Mouse (Mus musculus) adrenal gland, postnatal 14 days (tissue): ENCODE measurements around the gene Ak7. TPM values are rescaled to one million over a fixed set of nuclear protein-coding genes. Genes with fewer than 3 reads are reported as not detected.

Source experiments
- DNase-seq: peaks from one replicate; pipeline ENCODE4 v3.0.0; 2021; ENCODE audit warnings: mixed read lengths
- total RNA-seq: library from RNA; stranded (reverse); gene quantifications from 2 replicates; pipeline ENCODE4 v1.2.3, GENCODE M21; 2021

The Ak7 gene
- total RNA-seq, 1 experiment from 2014 or later = 0.26 TPM

GRCm38 (mm10) chr12:105789885-105790284 lies 84.1 kb downstream of the Ak7 start:
- no peak for DNase-seq

- DNase-seq = no peak
Observed at GRCm38 (mm10) chr12:105794896-105795295, 89.1 kb downstream of the Ak7 start.

- no peak for DNase-seq
Observed at GRCm38 (mm10) chr12:105798001-105798400, 92.2 kb downstream of the Ak7 start.

DNA sequence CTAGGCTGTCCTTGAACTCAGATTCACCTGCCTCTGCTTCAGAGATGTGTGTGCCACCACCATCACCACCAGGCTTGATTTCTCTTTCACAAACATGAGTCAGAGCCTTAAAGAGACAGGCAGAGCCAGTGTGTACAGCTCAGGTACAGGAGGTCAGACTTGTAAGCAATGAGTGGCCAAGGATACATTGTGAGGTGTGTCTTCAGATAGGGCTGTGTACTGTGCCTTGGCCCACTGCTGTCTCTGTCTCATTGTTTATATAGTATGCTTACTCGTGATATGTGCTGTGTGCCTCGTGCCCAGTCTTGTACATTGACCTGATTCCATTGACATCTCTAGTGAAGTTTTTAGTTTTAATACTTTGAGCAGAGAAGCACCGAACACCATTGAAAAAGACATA lies 100.0 kb downstream of the Ak7 start:
- DNase-seq = no peak

- no peak for DNase-seq
Observed at GRCm38 (mm10) chr12:105806205-105806604, 100.4 kb downstream of the Ak7 start.

- DNase-seq = no peak
Observed at GRCm38 (mm10) chr12:105807416-105807815, 101.6 kb downstream of the Ak7 start.

DNA sequence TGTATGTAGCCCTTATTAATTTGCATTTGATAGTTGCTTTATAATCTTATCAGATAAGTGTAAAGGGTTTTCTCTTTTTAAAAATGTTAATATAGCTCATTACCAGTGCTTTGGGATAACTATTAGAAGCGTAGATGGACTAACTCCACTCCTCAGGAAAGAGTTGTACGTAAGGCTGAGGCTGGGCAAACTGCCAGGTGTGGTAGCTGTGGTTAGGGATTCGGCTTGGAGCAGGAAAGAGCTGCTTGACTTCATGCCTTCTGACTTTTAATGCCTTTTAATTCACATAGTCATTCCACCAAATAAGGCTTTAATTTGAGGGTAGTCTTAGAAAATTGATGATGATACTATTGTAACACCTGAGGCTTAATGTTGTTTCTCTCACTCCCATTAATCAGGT lies 103.2 kb downstream of the Ak7 start:
- DNase-seq = no peak

DNA sequence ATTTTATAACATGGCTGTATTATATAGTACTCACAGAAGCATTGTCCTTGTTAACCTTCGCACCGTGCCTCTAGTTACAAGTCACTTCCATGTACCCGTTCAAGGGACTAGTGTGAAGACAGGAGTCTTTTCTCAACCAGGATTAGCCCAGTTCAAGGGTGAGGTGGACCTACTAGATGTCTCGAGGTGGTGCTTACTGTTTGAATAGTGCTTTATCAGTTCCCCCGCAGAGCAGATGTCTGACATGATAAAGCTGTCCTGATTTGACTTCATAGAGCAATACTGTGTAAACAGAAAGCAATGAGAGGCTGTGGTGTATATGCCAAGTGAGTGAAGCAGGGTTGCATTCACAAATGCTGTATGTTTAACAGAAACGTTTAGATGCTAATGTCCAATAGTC lies 104.8 kb downstream of the Ak7 start:
- DNase-seq = no peak

DNA sequence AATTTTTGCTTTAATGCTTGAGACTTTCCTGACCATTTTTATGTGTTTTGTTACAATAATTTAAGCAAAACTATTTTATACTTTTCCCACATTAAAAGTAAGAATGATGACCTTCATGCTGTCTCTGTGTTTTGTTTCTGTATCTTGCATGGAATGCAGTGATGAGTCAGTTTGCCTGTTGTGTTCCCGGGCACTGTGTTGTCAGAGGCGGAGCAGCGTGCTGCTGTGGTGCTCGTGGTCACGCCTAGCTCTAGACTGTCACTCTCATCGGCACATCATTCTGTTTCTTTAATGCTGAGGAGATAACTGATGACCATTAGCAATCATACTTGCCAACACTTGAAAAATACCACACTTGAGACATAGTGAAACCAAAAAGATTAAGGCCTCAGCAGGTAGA lies 108.2 kb downstream of the Ak7 start:
- DNase-seq = peak; percentile 55

- no peak for DNase-seq
Observed at GRCm38 (mm10) chr12:105823472-105823871, 117.7 kb downstream of the Ak7 start.

- no peak for DNase-seq
Observed at GRCm38 (mm10) chr12:105824743-105825142, 119.0 kb downstream of the Ak7 start.

DNA sequence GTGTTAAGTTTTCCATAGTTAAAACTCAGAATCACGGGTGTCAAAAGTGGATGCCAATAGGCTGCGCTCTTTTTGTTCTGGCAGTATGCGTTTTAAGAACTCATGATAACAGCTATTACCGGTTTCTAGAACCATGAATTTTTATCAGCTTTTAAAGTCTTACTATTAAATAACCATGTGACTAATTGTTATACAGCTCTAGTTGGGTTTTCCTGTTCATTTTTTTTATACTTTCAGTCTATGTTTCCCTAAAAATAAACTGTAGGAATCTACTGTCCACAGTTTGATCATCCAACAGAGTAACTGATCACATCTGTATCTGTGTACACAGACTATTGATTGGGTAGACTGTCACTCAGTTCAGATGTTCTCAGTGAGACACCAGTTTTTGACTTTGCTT lies 119.5 kb downstream of the Ak7 start:
- DNase-seq = no peak

Other genes with a start within 250 kb of the Ak7 start
- gene Bdkrb2, start 142.8 kb upstream of the Ak7 start, total RNA-seq = 10.0 and 11.9 TPM in 2 replicates
- 0.26 TPM in 1 of 2 replicates, not detected in the other for gene Bdkrb1, start 102.9 kb upstream of the Ak7 start, total RNA-seq
- 15.0 and 17.0 TPM in 2 replicates for gene Gskip, start 21.1 kb upstream of the Ak7 start, total RNA-seq
- gene Atg2b, start 20.8 kb upstream of the Ak7 start, total RNA-seq = 27.7 and 29.6 TPM in 2 replicates
- 188 and 189 TPM in 2 replicates for gene Papola, start 78.7 kb downstream of the Ak7 start, total RNA-seq